Mouse (Mus musculus) embryonic facial prominence, embryonic 13.5 days (tissue): ENCODE data around the gene Sh3d19. TPM values are rescaled to one million over a fixed set of nuclear protein-coding genes. Genes with fewer than 3 reads are reported as not detected.

ENCODE experiments used
- ATAC-seq: fragments of 200-750 bp; cut with Nextera tagmentation; 2 replicates; pipeline ENCODE4 v1.8.0; 2017; ENCODE audit warnings: low read depth; ENCODE audit not compliant: insufficient number of reproducible peaks, insufficient read depth, low FRiP score, low TSS enrichment
- H3K27ac ChIP-seq: fragments of 300-500 bp; sonication (generic); 2 replicates; pipeline ENCODE4 v1.5.1; 2015; ENCODE audit warnings: moderate library complexity, mild to moderate bottlenecking, inconsistent platforms
- H3K27me3 ChIP-seq: fragments of 300-500 bp; sonication (generic); 2 replicates; pipeline ENCODE4 v1.6.1; 2015; ENCODE audit warnings: mild to moderate bottlenecking, inconsistent platforms
- H3K36me3 ChIP-seq: fragments of 300-500 bp; sonication (generic); 2 replicates; pipeline ENCODE4 v1.6.1; 2015; ENCODE audit warnings: mild to moderate bottlenecking, inconsistent platforms
- H3K4me1 ChIP-seq: fragments of 300-500 bp; sonication (generic); 2 replicates; pipeline ENCODE4 v1.6.1; 2015; ENCODE audit warnings: inconsistent platforms
- H3K4me2 ChIP-seq: fragments of 300-500 bp; sonication (generic); 2 replicates; pipeline ENCODE4 v1.6.1; 2015; ENCODE audit warnings: moderate library complexity, mild to moderate bottlenecking, inconsistent platforms
- H3K4me3 ChIP-seq: fragments of 300-500 bp; sonication (generic); 2 replicates; pipeline ENCODE4 v1.5.1; 2015; ENCODE audit warnings: mild to moderate bottlenecking, inconsistent platforms
- H3K9ac ChIP-seq: fragments of 300-500 bp; sonication (generic); 2 replicates; pipeline ENCODE4 v1.6.1; 2015; ENCODE audit warnings: mild to moderate bottlenecking, inconsistent platforms
- H3K9me3 ChIP-seq: fragments of 300-500 bp; sonication (generic); 2 replicates; pipeline ENCODE4 v1.6.1; 2016; ENCODE audit warnings: inconsistent platforms
- WGBS: fragments of 180-500 bp; shearing (Covaris S2); methylation state at CpG from one replicate; pipeline ENCODE4 v1.1.7; 2015; ENCODE audit warnings: mixed read lengths; 5-methylcytosine and 5-hydroxymethylcytosine counted together
- polyA plus RNA-seq: library from polyadenylated mRNA; unstranded; fragments of >200 nt; fragmentation: Nextera tagmentation; extraction: Ambion mirVana; gene quantifications from 2 replicates; pipeline ENCODE4 v1.2.1, GENCODE M21; 2015

Gene Sh3d19
- polyA plus RNA-seq, 1 experiment from 2014 or later, result 26.2 TPM

DNA sequence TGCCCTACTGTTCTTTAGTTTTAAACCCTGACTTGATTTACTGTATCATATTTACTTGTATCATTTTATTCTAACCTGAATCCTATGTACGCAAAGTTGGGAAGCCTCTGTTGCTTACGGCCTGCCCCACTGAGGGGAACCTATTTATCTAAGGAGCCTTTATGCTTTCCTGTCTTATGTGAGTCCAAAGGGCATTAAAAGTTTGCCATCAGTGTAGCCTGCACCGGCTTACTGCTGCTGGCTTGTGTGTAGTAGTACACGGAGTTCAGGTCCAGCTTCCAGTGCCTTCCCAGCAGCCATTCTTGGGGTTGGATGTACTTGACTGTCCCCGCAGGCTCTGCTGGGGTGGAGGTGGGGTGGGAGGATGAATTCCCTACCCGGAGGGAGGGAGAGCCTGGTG, 13.6 kb downstream of the Sh3d19 start:
- no peak overlapping the region for H3K27ac ChIP-seq
- no peaks in the 10 kb centered on the region for H3K9me3 ChIP-seq
- ATAC-seq, result no peak
- peaks cover 7% of the 10 kb centered on the region for H3K36me3 ChIP-seq
- H3K9ac ChIP-seq, result no peak overlapping the region
- WGBS, result 89% methylated on average over 6 of the region's 6 CpGs
- no peak overlapping the region for H3K4me3 ChIP-seq
- no peak overlapping the region for H3K4me2 ChIP-seq
- H3K4me1 ChIP-seq, result no peaks in the 10 kb centered on the region
- no peaks in the 10 kb centered on the region for H3K27me3 ChIP-seq

DNA sequence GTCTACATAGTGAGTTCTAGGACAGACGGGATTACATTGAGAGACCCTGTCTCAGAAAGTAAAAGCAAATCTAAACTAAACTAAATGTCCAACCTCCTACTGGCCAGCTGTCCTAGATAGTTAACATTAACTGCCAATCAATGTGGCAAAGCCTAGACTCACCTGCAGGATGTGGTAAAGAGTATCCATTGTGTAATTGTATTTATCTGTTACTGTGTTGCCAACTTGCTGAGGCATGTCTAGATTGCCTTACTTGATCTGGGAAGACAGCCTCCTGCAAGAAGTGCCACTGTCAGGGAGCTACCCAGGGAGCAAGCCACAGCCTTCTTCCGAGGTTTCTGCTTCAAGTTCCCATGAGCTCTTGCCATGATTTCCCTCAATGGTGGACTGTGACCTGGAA, 16.3 kb downstream of the Sh3d19 start:
- 84% methylated on average over 2 of the region's 2 CpGs for WGBS
- no peak overlapping the region for H3K27ac ChIP-seq
- no peaks in the 10 kb centered on the region for H3K4me1 ChIP-seq
- no peak overlapping the region for H3K4me3 ChIP-seq
- H3K27me3 ChIP-seq, result no peaks in the 10 kb centered on the region
- no peaks in the 10 kb centered on the region for H3K9me3 ChIP-seq
- H3K36me3 ChIP-seq, result peaks cover 7% of the 10 kb centered on the region
- no peak overlapping the region for H3K9ac ChIP-seq
- ATAC-seq, result no peak
- H3K4me2 ChIP-seq, result no peak overlapping the region

DNA sequence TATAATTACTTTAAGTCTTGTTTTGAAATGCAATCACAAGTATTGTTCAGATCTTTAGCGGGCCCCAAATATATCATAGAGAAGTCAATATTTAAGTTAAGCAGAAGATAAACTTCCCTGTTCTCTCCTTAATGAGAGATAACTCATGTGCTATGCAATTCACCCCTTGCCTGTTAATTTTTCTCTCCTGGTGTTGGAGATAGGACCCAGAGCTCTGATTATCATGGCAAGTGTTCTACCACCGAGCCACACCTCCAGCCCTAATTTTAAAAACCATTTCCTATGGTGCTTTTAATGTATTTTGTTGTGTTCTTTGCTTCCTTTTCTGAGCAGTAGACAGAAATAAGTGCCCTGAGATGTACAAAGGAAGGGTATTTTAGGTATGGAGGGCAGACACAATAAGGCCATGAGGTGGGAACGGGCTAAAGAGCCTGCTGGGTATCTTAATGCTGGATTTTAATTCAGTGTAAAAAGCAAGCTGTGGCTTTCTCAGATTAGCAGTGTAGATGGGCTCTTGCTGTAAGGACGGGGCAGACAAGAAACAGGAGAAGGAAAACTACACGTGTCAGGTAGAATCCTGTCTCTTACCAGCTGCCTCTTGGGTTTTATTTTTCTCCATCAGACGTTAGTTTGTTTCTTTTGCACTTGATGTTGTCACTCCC, 20.4 kb downstream of the Sh3d19 start:
- Histone ChIP-seq H3K4me3 (no peak overlapping the region), H3K4me1 (peaks cover 12% of the 10 kb centered on the region; the same call in 1 of the 2 replicates), H3K9ac (no peak overlapping the region), H3K27me3 (no peaks in the 10 kb centered on the region), H3K27ac (no peak overlapping the region), H3K36me3 (peaks cover 7% of the 10 kb centered on the region), H3K4me2 (no peak overlapping the region), H3K9me3 (no peaks in the 10 kb centered on the region)
- no peak for ATAC-seq
- 68% methylated on average over 6 of the region's 6 CpGs for WGBS

DNA sequence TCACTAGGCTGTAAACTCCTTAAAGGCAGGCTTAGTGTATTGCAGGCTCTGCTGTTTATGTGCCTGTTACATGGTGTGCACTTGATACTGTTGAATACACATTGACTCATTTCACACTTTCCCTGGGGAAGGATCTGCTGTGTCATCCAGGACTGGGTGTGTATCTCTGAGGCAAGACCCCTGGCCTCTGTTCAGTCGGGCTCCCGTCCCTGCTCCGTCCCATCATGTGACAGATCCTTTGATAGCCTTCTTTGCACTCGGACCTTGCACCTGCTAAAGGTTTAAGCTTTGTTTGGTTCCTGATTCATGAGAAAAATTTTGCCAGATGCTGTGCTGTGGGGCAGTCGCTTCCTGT, 20.9 kb downstream of the Sh3d19 start:
- H3K27me3 ChIP-seq, result no peaks in the 10 kb centered on the region
- WGBS, result 75% methylated on average over 5 of the region's 5 CpGs
- H3K4me1 ChIP-seq, result peaks cover 12% of the 10 kb centered on the region; the same call in 1 of the 2 replicates
- ATAC-seq, result no peak
- no peak overlapping the region for H3K27ac ChIP-seq
- peaks cover 7% of the 10 kb centered on the region for H3K36me3 ChIP-seq
- no peaks in the 10 kb centered on the region for H3K9me3 ChIP-seq
- no peak overlapping the region for H3K9ac ChIP-seq
- H3K4me3 ChIP-seq, result no peak overlapping the region
- H3K4me2 ChIP-seq, result no peak overlapping the region

DNA sequence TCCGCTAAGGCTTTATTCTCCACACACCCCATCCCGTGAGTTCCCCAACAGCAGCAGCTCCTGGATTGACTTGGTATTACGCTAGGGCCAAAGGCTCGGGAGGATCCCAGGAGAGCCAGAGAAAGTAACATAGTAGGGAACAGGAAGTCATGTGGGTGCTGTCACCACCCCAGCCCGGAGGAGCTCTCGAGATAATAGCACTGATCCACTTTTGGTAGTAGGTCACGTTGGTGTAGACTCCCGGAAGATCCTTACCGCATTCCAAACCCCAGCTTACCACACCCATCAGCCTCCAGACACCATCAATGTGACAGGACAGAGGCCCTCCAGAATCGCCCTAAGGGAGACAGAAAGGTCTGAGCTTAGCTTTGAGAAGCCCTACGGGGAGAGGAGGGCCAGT, 22.8 kb downstream of the Sh3d19 start:
- ATAC-seq, result no peak
- WGBS, result 65% methylated on average over 11 of the region's 11 CpGs
- H3K4me3 ChIP-seq, result no peak overlapping the region

DNA sequence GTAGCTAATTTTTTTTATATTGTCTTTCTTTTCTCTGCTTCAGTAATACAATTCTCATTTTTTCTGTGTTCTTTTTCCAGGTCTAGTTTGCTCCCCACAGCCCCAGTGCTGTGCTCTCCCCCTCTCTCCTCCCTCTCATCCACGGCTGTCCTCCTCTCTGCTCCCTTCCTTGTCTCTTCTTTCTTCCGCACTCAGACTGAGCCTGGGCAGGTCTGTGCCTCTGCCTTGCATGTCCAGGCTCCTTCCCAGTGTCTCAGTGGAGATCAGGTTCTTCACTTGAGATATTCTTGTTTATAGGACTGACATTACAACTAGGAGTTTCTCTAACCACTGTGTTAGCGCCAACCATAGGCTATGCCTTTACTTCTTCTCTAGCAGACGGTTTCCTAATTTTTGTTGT, 23.7 kb downstream of the Sh3d19 start:
- 62% methylated on average over 4 of the region's 4 CpGs for WGBS
- ATAC-seq, result no peak
- Histone ChIP-seq H3K36me3 (no peaks in the 10 kb centered on the region), H3K27me3 (no peaks in the 10 kb centered on the region), H3K9ac (no peak overlapping the region), H3K27ac (no peak overlapping the region; the same call in 1 of the 2 replicates), H3K4me1 (peaks cover 12% of the 10 kb centered on the region; the same call in 1 of the 2 replicates), H3K9me3 (no peaks in the 10 kb centered on the region), H3K4me3 (no peak overlapping the region), H3K4me2 (no peak overlapping the region)

More for the DNA sequence above, 22.8 kb downstream of the Sh3d19 start:
- Histone ChIP-seq H3K4me1 (peaks cover 12% of the 10 kb centered on the region; the same call in 1 of the 2 replicates), H3K9me3 (no peaks in the 10 kb centered on the region), H3K27ac (no peak overlapping the region), H3K4me2 (no peak overlapping the region), H3K36me3 (peaks cover under 1% of the 10 kb centered on the region; the same call in 1 of the 2 replicates), H3K9ac (no peak overlapping the region), H3K27me3 (no peaks in the 10 kb centered on the region)

DNA sequence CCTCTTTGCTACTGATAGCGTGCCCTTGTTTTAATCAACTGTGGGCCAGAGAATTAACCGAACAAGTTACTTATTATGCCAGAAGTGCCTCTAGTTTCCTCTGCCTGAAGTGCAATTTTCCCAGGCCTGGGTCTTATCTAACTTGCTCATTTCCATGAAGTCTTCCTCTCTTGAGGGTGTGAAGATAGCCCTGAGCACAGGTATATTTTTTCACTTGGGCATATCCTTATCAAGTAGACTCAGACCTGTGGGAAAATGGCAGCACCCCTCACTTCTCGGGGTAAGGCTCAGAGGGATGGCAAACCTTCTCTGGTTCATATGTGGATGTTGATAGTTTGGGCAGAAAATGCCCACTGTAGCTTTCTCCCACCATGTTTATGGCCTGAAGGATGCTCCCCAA, 30.4 kb downstream of the Sh3d19 start:
- Histone ChIP-seq H3K27me3 (no peaks in the 10 kb centered on the region), H3K4me1 (0 out of 2 replicates have a peak, but pooled peaks cover 2% of the 10 kb centered on the region), H3K9me3 (no peaks in the 10 kb centered on the region), H3K36me3 (0 out of 2 replicates have a peak, but pooled peaks cover 3% of the 10 kb centered on the region), H3K27ac (no peak overlapping the region), H3K4me3 (no peak overlapping the region), H3K4me2 (no peak overlapping the region), H3K9ac (no peak overlapping the region)
- WGBS, result 95% methylated on average over 3 of the region's 3 CpGs
- ATAC-seq, result no peak

DNA sequence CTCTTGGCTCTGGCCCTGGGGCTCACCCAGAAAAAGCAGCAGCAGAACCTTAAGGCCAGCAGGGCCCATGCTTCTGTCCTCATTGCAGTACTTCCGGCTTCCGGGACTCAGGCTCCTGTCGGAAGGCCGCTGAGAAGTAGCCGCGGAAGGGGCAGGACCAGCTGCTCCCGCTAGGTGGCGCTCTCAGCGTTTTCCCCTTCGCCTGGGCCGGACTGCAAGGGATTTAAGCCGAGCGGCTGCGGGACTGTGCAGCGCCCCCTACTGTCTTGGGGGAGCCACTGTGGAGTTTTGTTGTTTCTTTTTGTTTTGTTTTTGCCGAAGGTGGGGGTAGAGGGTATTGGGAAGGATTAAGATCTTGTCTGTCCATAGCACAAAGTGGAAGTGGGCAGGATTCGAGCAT, 31.5 kb downstream of the Sh3d19 start, which contains the start of gene Prss48:
TSS of gene Prss48 (minus strand) at position 69 of the 400 bp plus-strand sequence.
- ATAC-seq, result no peak
- Histone ChIP-seq H3K4me3 (no peak within 1 kb of the TSS), H3K4me2 (no peak within 1 kb of the TSS), H3K9ac (no peak within 1 kb of the TSS), H3K27ac (no peak within 1 kb of the TSS), H3K27me3 (no peaks in the 10 kb centered on the region), H3K9me3 (no peaks in the 10 kb centered on the region), H3K4me1 (0 out of 2 replicates have a peak, but pooled peaks cover 2% of the 10 kb centered on the region), H3K36me3 (0 out of 2 replicates have a peak, but pooled peaks cover 3% of the 10 kb centered on the region)
- 81% methylated on average over 17 of the region's 17 CpGs for WGBS

DNA sequence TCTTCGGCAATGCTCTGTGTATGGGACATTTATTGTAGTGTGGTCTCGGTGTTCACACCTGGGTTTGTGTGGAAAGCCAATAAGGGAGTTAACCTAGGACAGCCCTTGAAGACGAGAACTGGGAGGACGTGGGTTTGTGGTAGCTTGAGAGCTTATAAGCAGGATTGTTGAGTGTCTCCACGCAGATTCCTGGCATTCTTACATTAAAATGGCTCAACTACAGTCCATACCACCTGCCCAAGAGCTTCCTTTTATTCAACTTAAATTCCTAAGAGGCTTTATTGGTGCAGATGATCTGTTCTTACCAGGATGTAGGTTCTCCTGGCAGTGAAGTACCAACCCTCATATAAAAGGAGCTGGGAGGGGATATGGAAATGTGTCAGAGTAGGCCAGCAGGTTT, 32.0 kb downstream of the Sh3d19 start:
- no peak for ATAC-seq
- 70% methylated on average over 5 of the region's 5 CpGs for WGBS
- 0 out of 2 replicates have a peak, but pooled peaks cover 3% of the 10 kb centered on the region for H3K36me3 ChIP-seq

DNA sequence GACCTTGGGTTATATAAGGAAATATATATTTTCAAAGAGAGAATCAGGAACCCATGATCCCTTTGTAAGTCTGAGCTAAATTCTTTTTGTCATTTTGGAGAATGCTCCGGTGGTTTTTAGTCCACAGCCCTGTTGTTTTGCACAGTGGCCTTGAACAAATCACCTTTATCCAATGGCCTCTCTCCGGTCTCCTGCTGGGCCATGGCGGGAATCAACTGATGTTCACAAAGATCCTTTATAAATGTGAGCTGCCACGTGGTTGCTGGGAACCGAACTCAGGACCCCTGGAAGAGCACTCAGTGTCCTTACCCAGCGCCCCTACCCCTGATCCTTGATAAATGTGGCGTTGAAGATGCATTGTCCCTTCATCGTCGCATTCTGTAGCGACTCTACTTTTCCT, 33.8 kb downstream of the Sh3d19 start:
- H3K4me2 ChIP-seq, result no peak overlapping the region
- H3K4me3 ChIP-seq, result no peak overlapping the region
- H3K4me1 ChIP-seq, result 0 out of 2 replicates have a peak, but pooled peaks cover 2% of the 10 kb centered on the region
- no peak overlapping the region for H3K27ac ChIP-seq
- no peaks in the 10 kb centered on the region for H3K9me3 ChIP-seq
- ATAC-seq, result no peak
- H3K36me3 ChIP-seq, result peaks cover 11% of the 10 kb centered on the region
- WGBS, result 95% methylated on average over 10 of the region's 10 CpGs
- H3K9ac ChIP-seq, result no peak overlapping the region
- H3K27me3 ChIP-seq, result no peaks in the 10 kb centered on the region

More for the DNA sequence above, 32.0 kb downstream of the Sh3d19 start:
- H3K9me3 ChIP-seq, result no peaks in the 10 kb centered on the region
- no peak overlapping the region for H3K9ac ChIP-seq
- H3K4me3 ChIP-seq, result no peak overlapping the region
- 0 out of 2 replicates have a peak, but pooled peaks cover 2% of the 10 kb centered on the region for H3K4me1 ChIP-seq
- no peak overlapping the region for H3K4me2 ChIP-seq
- H3K27ac ChIP-seq, result no peak overlapping the region
- H3K27me3 ChIP-seq, result no peaks in the 10 kb centered on the region

DNA sequence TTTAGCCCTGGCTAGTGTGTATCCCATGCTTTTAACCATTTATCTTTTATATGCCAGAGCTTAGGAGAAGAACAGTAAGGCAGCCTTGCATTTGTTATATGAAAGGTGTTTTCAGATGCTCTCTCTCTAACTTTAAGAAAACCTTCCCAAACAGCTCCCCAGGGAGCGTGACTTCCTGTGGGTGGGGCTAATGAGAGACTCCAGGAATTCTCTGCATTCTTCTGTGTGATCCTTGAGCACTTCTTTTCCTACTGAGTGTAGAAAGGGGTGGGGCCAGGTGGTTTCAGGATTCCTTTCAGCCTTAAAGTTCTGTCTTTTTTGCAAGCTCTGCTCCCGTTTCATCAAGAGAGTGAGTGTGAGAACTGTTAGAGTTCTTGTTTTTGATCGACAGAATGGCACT, 39.7 kb downstream of the Sh3d19 start:
- no peak for ATAC-seq
- no peak overlapping the region for H3K27ac ChIP-seq
- peaks cover 8% of the 10 kb centered on the region; the same call in 1 of the 2 replicates for H3K4me1 ChIP-seq
- H3K27me3 ChIP-seq, result no peaks in the 10 kb centered on the region
- no peak overlapping the region for H3K9ac ChIP-seq
- peaks cover 9% of the 10 kb centered on the region for H3K36me3 ChIP-seq
- H3K9me3 ChIP-seq, result no peaks in the 10 kb centered on the region
- no peak overlapping the region for H3K4me3 ChIP-seq
- H3K4me2 ChIP-seq, result no peak overlapping the region
- WGBS, result 59% methylated on average over 3 of the region's 3 CpGs

DNA sequence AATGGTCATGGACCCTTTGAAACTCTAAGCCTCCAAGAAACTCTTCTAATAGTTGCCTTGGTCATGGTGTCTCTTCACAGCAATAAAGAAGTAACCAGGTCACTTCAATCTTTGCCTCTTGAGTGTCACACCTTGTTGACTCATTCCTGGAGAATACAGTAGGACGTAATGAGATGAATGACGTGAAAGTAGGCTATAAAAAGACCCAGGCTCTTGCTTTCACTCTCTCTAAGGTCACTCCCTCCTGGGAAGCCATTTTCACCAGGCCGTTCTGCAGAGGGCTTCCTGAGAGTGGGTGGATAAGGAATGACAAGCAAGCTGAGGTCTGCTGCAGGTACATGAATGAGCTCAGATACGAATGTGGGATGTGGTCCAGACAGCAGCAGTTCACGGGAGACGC, 40.5 kb downstream of the Sh3d19 start:
- H3K9ac ChIP-seq, result no peak overlapping the region
- no peak overlapping the region for H3K27ac ChIP-seq
- ATAC-seq, result no peak
- H3K9me3 ChIP-seq, result no peaks in the 10 kb centered on the region
- H3K4me1 ChIP-seq, result peaks cover 8% of the 10 kb centered on the region; the same call in 1 of the 2 replicates
- H3K4me2 ChIP-seq, result no peak overlapping the region
- H3K36me3 ChIP-seq, result peaks cover 9% of the 10 kb centered on the region
- H3K4me3 ChIP-seq, result no peak overlapping the region
- WGBS, result 91% methylated on average over 6 of the region's 6 CpGs
- no peaks in the 10 kb centered on the region for H3K27me3 ChIP-seq
